Mouse (Mus musculus) layer of hippocampus, adult 2 months (tissue): ENCODE data around the gene Angptl8. TPM values are rescaled to one million over a fixed set of nuclear protein-coding genes. Genes with fewer than 3 reads are reported as not detected.
"Not testable (repeated sequence)": the region's sequence is repeated elsewhere in the genome, so short reads cannot be mapped to it uniquely, and the experiment has no call there.

Experiments
- DNase-seq, 2 experiments: peaks; one replicate each; pipeline ENCODE4 v3.0.0; 2022; ENCODE audit warnings: low spot score in 2 of 2
- H3K27ac ChIP-seq: fragments of 200-600 bp; 2 replicates; pipeline ENCODE4 v1.8.1; 2022
- H3K4me3 ChIP-seq: fragments of 200-600 bp; 2 replicates; pipeline ENCODE4 v1.8.1; 2022; ENCODE audit warnings: mild to moderate bottlenecking
- CTCF ChIP-seq: fragments of 200-600 bp; conservative IDR thresholded peaks from 2 replicates; pipeline ENCODE4 v1.8.1; 2022; ENCODE audit warnings: antibody characterized with exemption, mild to moderate bottlenecking, moderate library complexity
- total RNA-seq, 2 experiments: library from RNA; stranded (reverse); gene quantifications; 2 replicates each; pipeline ENCODE4 v1.2.3; 2021

Gene Angptl8
- total RNA-seq, 2 experiments from 2014 or later = not detected

- no peak for TF ChIP-seq CTCF
- no peak for DNase-seq
- Histone ChIP-seq H3K4me3 (no peak overlapping the region), H3K27ac (no peak overlapping the region)
Measured at GRCm38 (mm10) chr9:21845381-21846080, 10.2 kb downstream of the Angptl8 start.

DNA sequence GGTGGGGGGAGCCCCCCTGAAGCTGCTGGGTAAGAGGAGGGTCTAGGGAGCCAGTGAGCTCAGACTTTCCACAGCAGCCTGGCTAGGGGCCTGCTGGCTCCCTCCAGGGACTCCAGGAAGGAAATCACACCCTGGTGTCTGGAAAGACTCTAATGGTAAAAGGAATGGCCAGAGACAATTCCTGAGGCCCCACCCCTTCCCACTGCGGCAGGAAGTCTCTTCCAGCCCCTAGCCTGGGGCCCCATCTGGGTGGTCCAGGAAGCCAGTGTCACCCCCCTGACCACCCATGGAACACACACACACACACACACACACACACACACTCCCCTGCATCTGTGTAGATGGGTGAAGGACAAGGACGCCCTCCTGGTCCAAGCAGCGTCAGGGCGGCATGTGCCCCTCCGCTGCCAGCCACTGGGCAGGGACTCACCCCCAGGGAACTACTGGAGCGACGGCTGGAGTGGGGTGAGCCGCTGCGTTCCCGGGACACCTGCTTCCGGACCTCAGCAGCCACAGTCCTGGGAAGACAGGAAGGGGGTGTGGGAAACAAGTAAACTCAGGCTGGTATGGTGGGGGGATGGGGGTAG lies 11.5 kb downstream of the Angptl8 start:
- no peak for DNase-seq
- H3K4me3 ChIP-seq = no peak overlapping the region
- peak overlapping the region; percentile 62 for H3K27ac ChIP-seq
- no peak for TF ChIP-seq CTCF

DNA sequence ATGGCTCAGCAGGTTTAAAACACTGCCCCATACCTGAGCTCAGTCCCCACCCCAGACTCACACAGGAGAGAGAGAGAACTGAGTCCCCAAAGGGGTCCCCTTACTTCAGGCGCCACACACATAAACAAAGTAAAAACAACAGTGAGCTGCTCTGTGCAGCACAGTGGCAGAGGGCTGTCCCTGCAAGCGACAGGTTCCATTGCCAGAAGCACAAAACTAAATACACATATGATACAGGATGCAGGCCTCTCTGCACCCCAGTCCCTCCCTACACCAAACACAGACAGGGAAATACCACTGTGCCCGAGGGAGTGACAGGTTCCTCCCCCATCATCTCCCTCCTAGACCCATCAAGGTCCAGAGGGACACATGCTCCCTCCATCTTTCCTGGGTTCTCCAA lies 12.1 kb downstream of the Angptl8 start:
- Histone ChIP-seq H3K4me3 (no peak overlapping the region; the same call in 1 of the 2 replicates), H3K27ac (peak overlapping the region; percentile 62)
- no peak for DNase-seq
- TF ChIP-seq CTCF = 0 out of 2 replicates have a peak, but pooled peaks have one; percentile 8

DNA sequence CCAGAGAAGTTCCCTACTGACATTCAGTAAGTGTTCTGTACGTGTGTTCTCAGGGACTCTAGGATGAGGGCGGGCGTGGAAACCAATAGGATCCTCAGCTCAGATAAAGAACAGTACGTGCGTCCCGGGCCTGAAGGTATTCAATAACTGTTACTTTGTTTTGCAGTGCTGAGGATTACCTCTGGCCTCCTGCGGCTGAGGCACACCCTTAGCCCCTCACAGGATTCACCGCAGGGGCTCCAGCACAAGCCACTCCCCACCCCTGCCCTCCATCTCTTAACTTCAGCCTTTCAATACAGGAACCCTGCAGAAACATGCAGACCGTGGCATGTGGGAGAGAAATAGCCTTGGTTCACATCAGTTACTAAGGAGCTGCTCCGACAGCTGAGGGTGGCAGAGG lies 12.6 kb downstream of the Angptl8 start:
- DNase-seq = no peak
- no peak overlapping the region for H3K4me3 ChIP-seq
- peak overlapping the region; percentile 62; the same call in 1 of the 2 replicates for H3K27ac ChIP-seq
- no peak for TF ChIP-seq CTCF

GRCm38 (mm10) chr9:21849691-21850677 lies 14.7 kb downstream of the Angptl8 start:
- Histone ChIP-seq H3K27ac (no peak overlapping the region; the same call in 1 of the 2 replicates), H3K4me3 (no peak overlapping the region)
- TF ChIP-seq CTCF = no peak
- no peak for DNase-seq

- H3K4me3 ChIP-seq = no peak overlapping the region
- no peak for TF ChIP-seq CTCF
- DNase-seq = no peak
- H3K27ac ChIP-seq = peak overlapping the region; percentile 54; the same call in 1 of the 2 replicates
Measured at GRCm38 (mm10) chr9:21851084-21851483, 15.8 kb downstream of the Angptl8 start.

GRCm38 (mm10) chr9:21852128-21853091 lies 17.1 kb downstream of the Angptl8 start, which contains the start of gene Dock6:
Gene Dock6 (minus strand): TSS chr9:21852635.
- Histone ChIP-seq H3K4me3 (peak within 1 kb of the TSS; percentile 59), H3K27ac (peak within 1 kb of the TSS; percentile 83)
- DNase-seq = peak; percentile 65 to 75
- no peak for TF ChIP-seq CTCF

- Histone ChIP-seq H3K27ac (no peak overlapping the region), H3K4me3 (no peak overlapping the region)
- TF ChIP-seq CTCF = no peak
- no peak for DNase-seq
Measured at GRCm38 (mm10) chr9:21853961-21854360, 18.7 kb downstream of the Angptl8 start.

- DNase-seq = no peak
- no peak overlapping the region for H3K27ac ChIP-seq
- TF ChIP-seq CTCF = no peak
- H3K4me3 ChIP-seq = no peak overlapping the region
Measured at GRCm38 (mm10) chr9:21854894-21855293, 19.6 kb downstream of the Angptl8 start.

DNA sequence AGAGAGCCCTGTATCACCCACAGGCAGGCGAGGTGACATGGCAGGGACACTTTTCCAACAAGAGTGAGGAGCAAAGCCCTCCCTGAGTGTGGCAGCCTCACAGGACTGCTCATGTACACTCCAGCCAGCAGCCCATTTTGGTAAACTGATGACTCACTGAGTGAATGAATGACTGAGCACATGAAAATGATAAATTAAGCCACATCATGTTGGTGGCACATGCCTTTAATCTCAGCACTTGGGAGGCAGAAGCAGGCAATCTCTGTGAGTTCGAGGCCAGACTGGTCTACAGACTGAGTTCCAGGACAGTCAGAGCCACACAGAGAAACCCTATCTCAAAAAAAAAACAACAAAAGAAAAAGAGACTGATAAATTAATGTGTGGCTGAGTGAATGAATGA lies 22.2 kb downstream of the Angptl8 start:
- DNase-seq = no peak
- no peak for TF ChIP-seq CTCF
- Histone ChIP-seq H3K27ac (peak overlapping the region; percentile 43; the same call in 1 of the 2 replicates), H3K4me3 (no peak overlapping the region)

DNA sequence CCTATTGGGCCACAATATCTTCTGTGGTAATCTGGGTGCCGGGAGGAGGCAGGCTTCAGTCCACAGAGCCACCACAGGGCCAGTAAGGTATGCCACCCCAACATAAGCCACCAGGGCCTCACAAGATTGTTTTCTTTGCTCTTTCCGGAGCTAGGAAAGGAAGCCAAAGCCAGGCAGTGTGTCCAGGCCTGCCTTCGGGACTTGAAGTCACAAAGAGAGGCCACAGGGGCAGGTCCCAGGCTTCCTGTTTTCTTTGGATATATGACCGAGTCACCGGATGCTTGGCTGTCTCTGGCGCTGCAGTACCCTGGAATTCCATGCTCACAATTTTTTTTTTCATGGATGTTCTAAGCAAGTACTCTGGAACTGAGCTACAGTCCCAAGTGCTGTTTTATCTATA lies 22.8 kb downstream of the Angptl8 start:
- no peak overlapping the region for H3K4me3 ChIP-seq
- DNase-seq = no peak
- H3K27ac ChIP-seq = peak overlapping the region; percentile 43; the same call in 1 of the 2 replicates
- TF ChIP-seq CTCF = peak; percentile 43

DNA sequence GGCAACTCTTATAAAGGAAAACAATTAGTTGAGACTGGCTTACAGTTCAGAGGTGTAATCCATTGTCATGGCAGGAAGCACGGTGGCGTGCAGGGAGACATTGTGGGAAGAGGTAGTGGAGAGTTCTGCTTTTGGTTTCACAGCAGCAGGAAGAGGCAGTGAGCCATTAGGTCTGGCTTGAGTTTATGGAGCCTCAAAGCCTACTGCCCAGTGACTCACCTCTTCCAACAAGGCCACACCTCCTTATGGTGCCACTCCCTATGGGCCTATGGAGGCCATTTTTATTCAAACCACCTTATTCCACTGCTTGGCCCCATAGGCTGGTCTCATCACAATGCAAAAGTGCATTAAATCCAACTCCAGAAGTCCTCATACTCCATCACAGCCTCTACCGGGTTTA lies 24.3 kb downstream of the Angptl8 start:
- TF ChIP-seq CTCF = no peak
- DNase-seq = no peak
- Histone ChIP-seq H3K27ac (no peak overlapping the region), H3K4me3 (no peak overlapping the region)

DNA sequence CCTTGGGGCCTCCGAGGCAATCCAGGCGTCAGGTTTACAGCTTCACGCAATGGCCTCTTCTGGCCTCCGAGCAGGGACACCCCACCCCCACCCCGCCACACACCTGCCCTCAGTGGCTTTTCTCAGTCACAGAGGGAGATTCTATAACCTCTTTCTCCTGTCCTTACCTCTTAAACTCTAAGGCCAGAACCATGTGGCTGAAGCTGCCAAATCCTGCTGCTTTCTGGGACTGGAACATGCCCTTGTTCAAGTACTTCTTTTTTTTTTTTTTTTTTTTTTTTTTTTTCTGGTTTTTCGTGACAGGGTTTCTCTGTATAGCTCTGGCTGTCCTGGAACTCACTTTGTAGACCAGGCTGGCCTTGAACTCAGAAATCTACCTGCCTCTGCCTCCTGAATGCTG lies 25.0 kb downstream of the Angptl8 start:
- not testable (repeated sequence) for H3K27ac ChIP-seq, DNase-seq, H3K4me3 ChIP-seq
